Mouse (Mus musculus) spleen, postnatal 14 days (tissue): ENCODE data around the gene Spcs2.
"Not testable (repeated sequence)": the region's sequence is repeated elsewhere in the genome, so short reads cannot be mapped to it uniquely, and the experiment has no call there.

Experiments used
- DNase-seq, 2 experiments: peaks; one replicate each; pipeline ENCODE4 v3.0.0; 2021 to 2022; ENCODE audit warnings: low spot score in 2 of 2

Gene Spcs2

DNA sequence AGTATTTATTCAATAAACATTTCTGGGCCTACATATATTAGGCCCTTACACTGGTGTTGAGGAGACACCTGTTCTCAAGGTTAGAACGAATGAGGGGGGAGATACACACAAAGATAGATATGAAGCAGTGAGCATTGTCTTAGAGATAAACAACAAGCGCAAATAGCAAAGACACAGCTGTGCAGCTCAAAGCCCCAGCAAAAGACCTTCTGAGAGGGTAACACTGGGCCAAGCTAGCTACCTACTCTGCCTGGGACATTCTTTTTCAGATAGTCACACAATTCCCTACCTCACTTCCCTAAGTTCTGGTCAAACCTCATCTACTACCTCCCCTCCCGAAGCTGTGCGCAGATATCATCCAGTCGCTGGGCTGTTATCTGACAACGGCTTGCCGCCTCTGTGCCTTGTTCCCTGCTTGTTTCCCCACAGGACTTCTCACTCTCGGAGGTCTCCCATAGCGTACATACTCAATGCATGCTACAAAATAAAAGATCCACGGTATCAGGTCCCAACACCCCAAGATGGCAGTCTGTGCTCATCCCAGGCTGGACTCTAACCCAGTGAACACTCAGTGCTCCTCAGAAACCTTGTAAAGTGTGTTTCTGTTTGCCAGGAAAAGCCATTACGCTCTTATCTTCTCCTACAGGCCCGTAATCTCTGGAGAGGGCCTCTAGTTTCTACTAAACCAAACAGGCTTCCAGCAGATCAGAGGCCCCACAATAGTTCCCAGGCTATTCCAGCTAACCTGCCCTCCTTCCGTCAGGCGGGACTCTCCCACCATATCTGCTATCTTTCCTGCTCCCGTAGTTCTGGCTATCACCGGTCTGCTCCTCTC lies 38.4 kb downstream of the Spcs2 start:
- DNase-seq, result no peak

DNA sequence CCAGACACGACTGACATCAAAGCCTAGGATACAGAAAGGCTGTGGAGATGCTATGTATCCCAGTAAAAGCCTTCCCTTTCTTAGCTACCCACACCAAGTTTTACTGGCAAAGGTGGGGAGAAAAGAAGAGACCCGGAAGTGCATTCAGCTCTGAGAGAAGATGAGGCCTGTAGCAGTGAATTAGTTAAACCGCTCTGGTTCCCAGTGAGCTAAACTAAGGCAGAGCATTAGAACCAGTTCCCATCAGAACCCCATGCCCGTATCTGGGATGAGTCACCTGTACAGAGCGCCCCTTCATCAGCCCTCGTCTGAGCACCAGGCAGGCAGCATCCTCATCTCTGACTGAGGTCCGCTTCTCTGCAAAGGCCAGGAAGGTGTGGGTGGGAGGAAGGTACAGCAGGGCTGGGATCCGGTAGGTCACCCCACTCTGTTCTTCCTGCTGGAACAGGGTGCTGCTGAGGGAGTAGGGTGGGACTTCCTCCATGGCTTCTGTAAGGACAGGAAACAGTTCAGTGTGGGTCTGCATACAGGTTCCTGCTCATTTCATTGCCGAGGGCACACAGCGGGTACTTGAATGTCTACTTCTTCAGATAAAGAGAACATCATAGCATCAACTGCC lies 40.1 kb downstream of the Spcs2 start:
- DNase-seq, result no peak

DNA sequence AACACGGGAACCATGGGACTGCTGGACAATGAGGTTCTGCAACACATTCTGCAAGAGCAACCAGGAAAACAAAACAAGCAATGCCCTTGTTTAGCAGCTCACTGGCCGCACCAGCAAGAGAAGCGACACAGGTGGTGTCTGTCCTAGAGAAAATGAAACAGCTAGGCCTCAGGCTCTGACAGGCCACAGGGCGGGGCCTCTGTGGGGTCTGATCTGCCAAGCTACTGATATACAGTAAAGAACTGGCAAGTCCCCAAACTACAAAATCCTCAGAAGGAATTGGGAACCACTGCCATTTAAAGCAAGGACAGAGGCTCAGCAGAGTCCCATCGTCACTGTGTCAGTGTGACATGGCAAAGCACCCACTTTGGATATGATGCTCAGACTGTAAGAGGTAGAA lies 40.8 kb downstream of the Spcs2 start:
- DNase-seq, result no peak

DNA sequence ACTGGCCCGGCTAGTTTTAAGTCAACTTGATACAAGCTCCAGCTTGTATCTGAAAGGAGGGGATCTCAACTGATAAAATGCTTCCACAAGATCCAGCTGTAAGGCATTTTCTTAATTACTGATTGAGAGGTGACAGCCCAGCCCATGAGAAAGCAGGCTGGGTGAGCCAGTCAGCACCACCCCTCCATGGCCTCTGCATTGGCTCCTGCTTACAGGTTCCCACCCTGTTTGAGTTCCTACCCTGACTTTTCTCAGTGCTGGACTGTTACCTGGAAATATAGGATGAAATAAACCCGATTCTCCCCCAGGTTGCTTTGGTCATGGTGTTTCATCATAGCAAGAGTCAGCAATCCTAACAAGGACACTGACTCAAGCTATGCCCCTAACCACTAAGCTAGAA lies 41.3 kb downstream of the Spcs2 start:
- DNase-seq, result no peak

DNA sequence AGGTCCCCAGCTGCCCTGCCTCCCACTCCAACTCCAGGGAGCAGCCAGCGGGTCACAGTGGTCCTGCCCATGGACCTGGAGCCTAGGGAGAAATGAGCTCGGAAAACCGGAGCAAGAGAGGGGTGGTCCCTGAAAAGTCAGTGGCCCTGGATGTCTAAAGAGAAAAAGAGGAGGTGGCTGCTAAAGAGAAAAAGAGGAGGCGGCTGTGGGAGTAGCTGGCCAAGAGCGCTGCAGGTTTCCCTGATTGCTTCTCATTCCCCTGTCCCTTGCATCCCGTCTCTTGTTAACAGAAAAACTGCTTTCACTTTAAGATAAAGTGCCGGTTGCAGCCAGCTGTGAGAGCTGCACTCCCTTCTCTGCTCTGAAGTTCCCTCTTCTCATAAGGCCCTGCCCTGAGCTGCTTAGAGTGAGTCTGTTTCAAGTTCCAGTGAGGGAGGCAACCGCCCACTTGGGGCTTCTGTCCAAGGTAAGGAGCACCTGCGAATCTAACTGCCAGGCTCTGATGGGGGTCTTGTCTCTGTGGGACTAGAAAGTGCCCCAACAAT lies 45.0 kb downstream of the Spcs2 start:
- DNase-seq, result not testable (repeated sequence)

DNA sequence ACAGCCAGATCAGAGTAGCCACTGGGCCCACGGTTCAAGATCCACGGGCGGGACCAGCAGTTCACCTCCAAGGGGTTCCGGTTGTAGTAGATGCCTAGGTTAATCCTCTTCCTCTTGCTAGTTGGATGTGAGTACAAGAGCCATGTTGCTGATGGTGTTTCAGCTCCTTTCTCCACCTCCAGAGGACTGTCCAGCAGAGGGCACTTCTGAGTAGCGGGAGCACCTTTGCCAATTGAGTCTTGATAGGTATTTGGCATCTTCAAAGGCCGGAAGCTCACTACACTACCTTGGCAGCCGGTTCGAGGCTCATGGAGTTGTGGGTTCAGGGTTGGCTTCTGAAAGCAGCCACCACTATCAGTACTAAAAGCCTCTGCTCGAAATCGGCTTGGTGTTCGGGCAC lies 49.9 kb downstream of the Spcs2 start:
- peak in 1 of 2 experiments; percentile 47 for DNase-seq

DNA sequence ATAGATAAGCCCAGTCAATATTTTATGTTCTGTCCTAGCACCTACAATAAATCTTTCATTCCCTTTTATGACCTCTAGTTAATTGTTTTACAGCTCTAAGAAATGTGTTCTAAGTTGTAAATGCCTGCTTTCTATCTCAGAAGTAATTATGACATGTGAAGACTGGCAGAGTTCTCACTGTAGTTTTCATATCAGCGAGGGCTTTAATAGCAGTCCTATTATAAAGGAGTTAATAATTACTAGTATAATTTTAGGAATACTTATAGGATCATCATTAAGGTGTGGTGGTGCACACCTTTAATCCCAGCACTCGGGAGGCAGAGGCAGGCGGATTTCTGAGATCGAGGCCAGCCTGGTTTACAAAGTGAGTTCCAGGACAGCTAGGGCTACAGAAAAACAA lies 51.6 kb downstream of the Spcs2 start:
- DNase-seq, result no peak

DNA sequence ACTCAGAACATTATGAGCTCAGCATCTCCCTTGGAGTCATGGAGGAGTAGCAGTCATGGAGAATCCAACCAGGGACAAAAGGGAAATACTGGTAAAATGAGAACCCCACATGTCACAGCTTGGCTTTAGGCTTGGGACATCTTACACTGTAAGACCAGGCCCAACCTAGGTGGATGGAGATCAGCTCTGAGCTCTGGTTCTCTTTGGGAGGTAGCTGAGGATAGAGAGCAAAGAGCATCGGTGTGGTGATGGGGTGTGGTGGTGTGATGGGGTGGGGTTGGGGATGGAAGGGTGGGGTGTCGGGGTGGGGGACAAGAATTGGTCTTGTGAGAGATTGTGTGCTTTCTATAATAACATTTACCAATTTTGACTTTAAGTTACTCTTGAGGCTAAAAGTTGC lies 52.4 kb downstream of the Spcs2 start:
- no peak for DNase-seq

DNA sequence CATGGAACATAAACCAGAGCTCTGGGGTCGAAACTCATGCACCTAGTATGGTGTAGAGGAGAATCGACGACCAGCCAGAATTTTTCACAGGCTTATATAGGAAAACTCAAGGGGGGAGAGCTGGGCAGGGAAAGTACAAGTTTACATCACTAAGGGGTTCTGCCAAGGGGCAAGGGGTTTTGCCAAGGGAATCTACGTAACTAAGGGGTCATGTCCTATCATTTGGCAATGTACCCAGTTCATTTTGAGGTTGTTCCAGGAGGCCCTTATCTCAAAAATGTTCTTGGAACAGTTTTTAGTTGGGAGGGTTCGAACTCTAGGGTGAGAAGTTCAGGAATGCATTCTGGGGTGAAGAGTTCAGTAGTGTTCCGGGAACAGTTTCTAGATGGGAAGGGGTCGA lies 56.2 kb downstream of the Spcs2 start:
- not testable (repeated sequence) for DNase-seq

DNA sequence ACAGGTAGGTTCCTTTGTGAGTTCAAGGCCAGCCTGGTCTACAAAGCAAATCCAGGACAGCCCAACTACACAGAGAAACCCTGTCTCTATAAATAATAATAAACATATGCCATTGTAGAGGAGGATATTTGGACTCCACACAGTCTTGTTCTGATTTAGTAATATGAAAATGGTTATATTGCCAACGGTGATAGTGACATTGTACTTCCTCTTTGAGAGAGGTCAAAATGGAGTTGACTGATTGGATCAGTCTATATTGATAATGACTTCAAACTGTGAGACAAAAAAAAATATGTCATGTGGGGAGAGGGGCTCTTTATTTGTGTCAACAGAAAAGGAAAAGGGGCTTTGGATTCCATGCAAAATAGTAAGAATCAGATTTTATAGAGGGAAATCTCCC lies 57.9 kb downstream of the Spcs2 start:
- no peak for DNase-seq

DNA sequence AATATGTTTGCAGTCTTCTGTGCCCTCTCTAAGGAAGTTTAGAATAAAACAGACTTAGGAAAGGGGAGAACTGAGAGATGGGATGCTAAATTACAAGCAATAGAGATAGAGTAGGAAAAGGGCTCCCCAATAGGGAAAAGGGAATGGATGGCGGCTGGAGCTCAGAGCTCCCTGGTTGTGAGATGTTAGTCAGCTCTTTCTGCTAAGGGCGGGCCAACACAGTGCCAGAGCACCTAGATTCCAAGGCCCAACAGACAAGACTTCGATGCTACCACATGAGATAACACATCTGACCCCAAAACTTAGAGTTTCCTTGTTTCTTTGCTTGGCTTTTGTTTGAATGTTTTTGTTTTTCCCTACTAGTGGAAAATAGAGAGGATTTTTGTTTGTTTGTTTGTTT lies 59.2 kb downstream of the Spcs2 start:
- DNase-seq, result not testable (repeated sequence)

DNA sequence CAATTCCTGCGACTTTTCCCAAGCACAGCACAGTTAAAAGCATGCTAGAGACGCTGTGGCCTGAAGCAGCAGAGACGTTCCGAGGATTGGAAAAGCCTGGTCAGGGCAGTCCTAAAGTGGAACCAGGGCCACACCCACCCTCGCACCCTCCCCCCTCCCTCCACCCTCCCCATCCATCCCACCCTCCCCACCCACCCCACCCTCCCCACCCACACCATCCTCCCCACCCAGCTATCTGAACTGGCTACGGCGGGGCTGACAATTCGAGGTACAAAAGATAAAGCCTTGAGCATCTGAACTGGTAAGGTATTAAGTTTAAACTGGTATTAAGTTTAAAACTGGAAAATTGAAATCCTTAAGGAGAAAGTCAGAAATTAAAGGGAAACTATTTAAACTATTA lies 59.7 kb downstream of the Spcs2 start:
- DNase-seq, result no peak

DNA sequence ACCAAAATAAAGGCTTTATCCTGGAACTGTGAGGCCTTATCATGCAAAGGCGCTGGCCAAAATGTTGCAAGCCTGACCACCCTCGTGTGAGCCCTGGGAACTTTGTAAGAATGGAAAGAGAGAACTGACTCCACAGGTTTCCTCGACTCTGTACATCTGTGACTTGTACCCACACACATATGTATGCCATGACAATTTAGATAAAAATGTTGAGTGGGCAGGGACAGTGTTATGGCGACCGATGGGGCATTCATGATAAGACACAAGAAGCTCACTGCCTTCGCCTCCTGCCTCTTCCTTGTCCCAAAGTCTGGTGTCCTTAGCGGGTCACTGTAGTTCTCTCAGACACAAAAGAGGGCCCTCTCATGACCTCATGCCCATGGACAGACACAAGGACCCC lies 64.1 kb downstream of the Spcs2 start:
- DNase-seq, result no peak

DNA sequence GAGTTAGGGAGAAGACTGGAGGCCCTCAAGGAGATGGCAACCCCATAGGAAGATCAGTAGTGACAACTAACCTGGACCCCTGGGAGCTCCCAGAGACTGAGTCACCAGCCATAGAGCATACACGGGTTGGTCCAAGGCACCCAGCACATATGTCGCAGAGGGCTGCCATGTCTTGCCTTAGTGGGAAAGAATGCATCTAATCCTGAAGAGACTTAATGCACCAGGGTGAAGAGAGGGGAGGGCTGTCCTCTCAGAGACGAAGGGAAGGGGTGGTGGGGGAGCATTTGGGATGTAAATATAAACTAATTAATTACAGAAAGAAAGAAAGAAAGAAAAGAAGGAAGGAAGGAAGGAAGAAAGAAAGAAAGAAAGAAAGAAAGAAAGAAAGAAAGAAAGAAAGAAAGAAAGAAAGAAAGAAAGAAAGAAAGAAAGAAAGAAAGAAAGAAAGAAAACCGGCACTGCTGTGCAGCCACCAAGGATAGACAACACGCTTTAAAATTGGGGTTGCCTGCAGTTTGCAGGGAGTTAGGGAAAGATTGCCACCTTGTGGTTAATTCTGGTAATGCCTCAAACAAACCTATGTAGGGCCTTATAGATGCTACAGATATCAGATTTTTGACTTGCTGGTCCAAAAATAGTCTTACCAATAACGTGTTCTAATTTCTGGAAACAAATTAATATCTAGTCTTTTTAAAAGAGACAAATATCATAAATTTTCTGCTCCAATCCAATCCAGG lies 65.2 kb downstream of the Spcs2 start:
- peak in 1 of 2 experiments; percentile 69 for DNase-seq

DNA sequence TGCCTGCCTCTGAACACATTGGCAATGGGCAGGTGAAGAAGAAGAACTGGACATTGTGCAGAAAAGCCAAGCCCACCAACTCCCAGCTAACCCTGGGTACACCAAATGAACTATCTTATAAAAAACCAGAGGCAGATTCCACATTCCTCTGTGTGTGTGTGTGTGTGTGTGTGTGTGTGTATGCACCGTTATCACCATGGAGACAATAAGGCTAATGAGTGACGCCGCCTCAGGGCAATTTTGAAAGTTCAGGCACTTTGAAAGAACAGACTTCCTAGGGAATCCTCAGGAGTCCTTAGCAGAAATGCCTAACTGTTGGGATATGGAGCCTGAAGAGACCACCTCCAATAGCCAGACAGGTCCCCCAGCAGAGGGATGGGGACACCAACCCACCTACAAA lies 66.0 kb downstream of the Spcs2 start:
- DNase-seq, result no peak

DNA sequence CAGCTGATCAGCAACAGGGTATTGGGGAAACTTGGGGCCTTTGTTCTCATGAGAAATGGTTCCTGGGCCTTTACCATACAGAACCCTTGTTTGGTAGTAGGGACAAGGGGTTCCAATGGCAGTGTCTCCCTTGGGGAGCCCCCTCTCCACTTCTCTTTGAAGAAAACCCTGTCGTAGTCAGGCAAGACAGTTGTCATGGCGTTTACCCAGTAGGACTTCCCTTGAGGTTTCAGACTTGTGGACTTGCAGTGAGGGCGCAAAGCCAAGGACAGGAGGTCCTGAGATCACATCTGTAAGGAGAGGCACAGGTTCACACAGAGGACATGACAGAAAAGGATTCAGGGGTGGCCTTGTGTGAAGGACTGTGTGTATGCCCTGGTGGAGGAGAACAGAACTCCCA lies 66.8 kb downstream of the Spcs2 start:
- no peak for DNase-seq

DNA sequence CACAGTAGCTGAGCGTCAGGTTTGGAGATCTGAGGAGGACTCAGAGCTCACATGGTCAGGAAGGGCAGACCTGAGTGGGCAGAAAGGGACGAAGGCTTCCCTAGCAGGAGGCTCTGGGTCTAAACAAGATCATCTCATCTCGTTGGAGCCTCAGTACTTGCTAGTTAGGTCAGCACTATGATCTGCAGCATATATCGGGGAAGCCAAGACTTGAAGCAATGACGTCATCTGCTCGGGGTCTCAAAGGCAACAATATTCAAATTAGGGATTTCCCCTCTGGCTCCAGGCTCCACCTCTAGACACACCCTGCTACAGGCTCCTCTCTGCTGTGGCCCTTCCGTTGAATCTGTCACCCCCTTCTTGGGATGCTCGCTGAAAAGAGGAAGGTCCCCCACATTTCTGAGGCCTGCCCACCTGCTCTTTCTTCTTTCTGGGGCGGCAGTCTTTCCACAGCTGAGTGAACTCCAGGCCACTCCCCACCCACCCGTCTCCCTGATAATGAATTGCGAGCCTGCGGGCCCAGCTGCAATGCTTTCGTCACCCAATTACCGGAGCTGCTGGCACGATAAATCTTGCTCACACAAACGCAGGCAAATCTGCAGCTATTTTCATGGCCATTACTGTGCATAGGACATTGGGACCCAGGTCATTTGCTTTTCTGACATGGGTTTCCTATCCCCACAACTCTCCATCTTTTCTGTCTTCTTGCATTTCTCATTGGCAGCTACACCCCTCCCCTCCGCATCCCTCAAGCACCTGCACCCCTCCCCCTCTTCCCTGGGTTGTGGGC lies 67.9 kb downstream of the Spcs2 start:
- peak in 1 of 2 experiments; percentile 44 for DNase-seq

DNA sequence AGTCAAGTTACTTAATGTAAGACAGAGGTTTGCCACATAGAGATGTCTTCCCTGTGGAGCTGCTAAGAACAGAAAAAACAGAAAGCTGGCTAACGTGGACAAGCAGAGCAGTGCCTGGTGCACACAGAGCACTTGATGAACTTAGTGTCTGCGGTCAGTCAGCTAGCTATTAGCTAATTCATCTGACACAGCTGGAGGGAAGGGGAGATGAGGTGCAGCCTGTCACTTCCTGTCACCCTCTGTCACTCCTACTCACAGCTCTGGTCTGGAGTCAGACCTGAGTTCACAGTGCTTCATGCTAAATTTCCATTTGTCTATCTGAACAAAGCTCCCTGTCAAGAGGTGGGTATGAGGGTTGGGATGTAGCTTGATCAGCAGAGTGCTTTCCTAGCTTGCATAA lies 69.2 kb downstream of the Spcs2 start:
- DNase-seq, result no peak

DNA sequence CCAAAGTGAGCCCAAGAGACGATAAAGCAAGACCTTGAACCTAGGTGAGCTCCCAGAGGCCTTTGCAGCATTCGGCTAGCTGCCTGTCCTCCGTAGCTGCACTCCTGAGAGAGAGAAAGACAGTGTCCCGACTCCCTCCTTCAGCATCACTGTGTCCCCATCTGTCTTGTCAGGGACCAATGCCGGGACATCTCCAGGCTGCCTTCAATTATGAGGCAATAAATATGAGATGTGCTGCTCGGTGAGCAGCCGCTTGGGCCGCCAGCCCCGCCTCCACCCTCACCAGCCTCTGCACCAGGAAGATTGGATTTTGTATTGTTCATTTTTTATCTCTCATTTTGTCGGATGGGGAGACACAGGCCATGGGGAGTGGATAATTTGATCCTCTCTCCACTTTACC lies 72.4 kb downstream of the Spcs2 start:
- no peak for DNase-seq

DNA sequence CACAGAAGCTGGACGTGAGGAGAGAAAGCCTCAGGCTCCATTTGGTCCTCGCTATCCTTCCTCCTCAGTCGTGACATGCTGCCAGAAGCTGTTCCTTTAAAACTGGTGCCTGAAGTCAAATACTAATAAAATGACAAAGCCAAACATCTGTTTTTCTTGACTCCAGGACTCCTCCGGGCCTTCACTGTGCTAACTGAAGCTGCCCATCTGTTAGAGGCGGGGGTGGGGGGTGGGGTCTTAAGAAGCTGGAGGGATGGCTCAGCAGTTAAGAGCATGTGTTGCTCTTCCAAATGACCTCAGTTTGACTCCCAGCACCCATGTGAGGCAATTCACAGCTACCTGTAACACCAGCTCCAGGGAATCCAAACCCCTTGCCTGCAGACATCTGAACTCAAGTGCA lies 74.7 kb downstream of the Spcs2 start:
- no peak for DNase-seq

DNA sequence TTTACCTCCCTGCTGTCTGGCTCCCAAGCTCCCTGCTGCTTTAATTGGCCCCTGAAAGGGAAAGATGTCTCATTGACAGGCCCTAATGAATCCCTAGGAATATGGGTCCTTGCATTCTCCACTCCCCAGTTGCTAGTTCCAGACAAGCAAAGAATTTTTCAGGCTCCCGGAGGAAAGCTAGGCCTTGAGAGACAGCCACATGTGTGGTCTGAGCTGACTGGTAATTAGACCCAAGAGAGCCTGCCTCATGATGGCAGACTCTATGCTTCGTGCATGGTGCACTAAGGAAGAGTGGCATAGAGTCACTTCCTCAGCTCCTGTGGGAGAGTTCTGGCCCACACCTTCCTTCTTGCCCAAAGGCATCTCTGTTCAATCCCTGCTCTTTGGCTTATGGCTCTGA lies 75.3 kb downstream of the Spcs2 start:
- no peak for DNase-seq
